Mouse (Mus musculus): ENCODE results near the gene Tle3. TPM values are rescaled to one million over a fixed set of nuclear protein-coding genes. Genes with fewer than 3 reads are reported as not detected.

The Tle3 gene
- polyA plus RNA-seq, 1 experiment from 2014 or later = 11.4 TPM

DNA sequence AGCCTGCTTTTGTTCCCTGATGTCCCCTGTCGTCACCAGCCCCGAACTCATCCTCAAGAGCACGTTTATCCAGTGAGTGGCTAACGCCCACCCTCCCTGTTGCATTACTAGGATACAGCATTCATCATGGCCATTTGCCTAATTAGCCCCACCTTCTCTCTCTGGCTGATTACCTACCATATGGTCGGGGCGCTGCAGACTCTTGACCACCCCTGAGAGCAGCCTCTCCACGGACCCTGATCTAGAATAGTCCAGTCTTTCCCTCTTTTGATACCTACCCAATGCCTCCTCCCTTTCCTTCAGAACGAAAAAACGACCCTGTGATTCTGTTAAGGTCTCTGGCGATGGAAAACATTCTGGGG is 85.0 kb downstream of the Tle3 start:
- Histone ChIP-seq H3K4me2 (no peak overlapping the region), H3K36me3 (ENCODE audit: control insufficient read depth, insufficient read depth, low read length) (no peaks in the 10 kb centered on the region), H3K4me1 (ENCODE audit: control insufficient read depth, insufficient read depth, low read length) (no peaks in the 10 kb centered on the region), H3K9ac (ENCODE audit: low read depth, low read length) (no peak overlapping the region), H3K9me3 (replicated peaks; ENCODE audit: control insufficient read depth, low read length) (no peaks in the 10 kb centered on the region), H3K27ac (ENCODE audit: low read depth, low read length) (no peak overlapping the region), H3K27me3 (ENCODE audit: control insufficient read depth, insufficient read depth, low read length) (peaks cover 19% of the 10 kb centered on the region), H3K4me3 (ENCODE audit: low read depth, low read length) (no peak overlapping the region)
- ATAC-seq (replicated peaks; ENCODE audit: insufficient number of reproducible peaks, low FRiP score, low TSS enrichment) = no peak
- 23% methylated on average over 10 of the region's 10 CpGs for WGBS (ENCODE audit: insufficient replicate concordance)

DNA sequence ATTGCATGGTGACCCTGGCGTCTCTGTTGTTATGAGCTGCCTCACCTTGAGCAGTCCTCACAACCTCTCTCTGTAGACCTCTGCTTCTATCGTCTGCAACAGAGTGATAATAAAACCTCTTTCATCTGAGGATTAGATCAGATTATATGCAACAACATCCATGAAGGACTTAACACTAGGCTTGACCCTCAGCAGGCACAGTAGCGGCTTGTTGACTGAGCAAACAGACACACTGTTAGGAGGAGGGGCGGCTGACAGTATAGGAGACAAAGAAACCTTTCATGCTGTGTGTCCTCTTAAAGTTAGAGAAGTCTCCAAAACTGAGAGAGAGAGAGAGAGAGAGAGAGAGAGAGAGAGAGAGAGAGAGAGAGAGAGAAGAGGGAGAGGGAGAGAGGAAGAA is 89.7 kb downstream of the Tle3 start:
- Histone ChIP-seq H3K4me1 (ENCODE audit: control insufficient read depth, insufficient read depth, low read length) (no peaks in the 10 kb centered on the region), H3K27ac (ENCODE audit: low read depth, low read length) (no peak overlapping the region), H3K27me3 (ENCODE audit: control insufficient read depth, insufficient read depth, low read length) (peaks cover 14% of the 10 kb centered on the region), H3K9ac (ENCODE audit: low read depth, low read length) (no peak overlapping the region), H3K4me3 (ENCODE audit: low read depth, low read length) (no peak overlapping the region), H3K9me3 (replicated peaks; ENCODE audit: control insufficient read depth, low read length) (peaks cover 2% of the 10 kb centered on the region; the same call in 1 of the 2 replicates), H3K4me2 (no peak overlapping the region), H3K36me3 (ENCODE audit: control insufficient read depth, insufficient read depth, low read length) (no peaks in the 10 kb centered on the region)
- no peak for ATAC-seq (replicated peaks; ENCODE audit: insufficient number of reproducible peaks, low FRiP score, low TSS enrichment)
- 24% methylated on average over 4 of the region's 4 CpGs for WGBS (ENCODE audit: insufficient replicate concordance)

DNA sequence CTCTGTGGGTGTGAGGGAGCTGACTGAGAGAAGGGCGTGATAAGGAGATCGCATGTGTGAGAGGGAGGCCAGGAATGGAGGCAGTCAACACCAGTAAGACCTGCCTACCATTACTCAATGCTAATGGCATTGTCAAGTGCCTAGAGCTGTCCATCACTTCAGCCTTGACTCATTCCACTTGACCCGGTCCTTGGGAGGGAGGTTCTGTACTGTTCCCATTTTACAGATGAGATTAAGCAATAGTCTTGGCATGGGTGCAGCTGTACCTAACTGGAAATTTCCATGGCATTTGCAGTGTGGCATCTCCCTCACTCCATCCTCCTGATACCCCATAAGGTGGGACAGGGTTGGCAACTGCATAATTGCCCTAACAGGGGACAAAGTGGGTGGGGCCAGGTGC is 95.3 kb downstream of the Tle3 start:
- H3K4me2 ChIP-seq = no peak overlapping the region
- WGBS (ENCODE audit: insufficient replicate concordance) = 67% methylated on average over 3 of the region's 3 CpGs
- ATAC-seq (replicated peaks; ENCODE audit: insufficient number of reproducible peaks, low FRiP score, low TSS enrichment) = no peak
- H3K36me3 ChIP-seq (ENCODE audit: control insufficient read depth, insufficient read depth, low read length) = no peaks in the 10 kb centered on the region
- H3K27me3 ChIP-seq (ENCODE audit: control insufficient read depth, insufficient read depth, low read length) = no peaks in the 10 kb centered on the region
- H3K27ac ChIP-seq (ENCODE audit: low read depth, low read length) = no peak overlapping the region
- peaks cover 2% of the 10 kb centered on the region; the same call in 1 of the 2 replicates for H3K9me3 ChIP-seq (replicated peaks; ENCODE audit: control insufficient read depth, low read length)
- H3K4me3 ChIP-seq (ENCODE audit: low read depth, low read length) = no peak overlapping the region
- no peak overlapping the region for H3K9ac ChIP-seq (ENCODE audit: low read depth, low read length)
- H3K4me1 ChIP-seq (ENCODE audit: control insufficient read depth, insufficient read depth, low read length) = no peaks in the 10 kb centered on the region
